In the genomic region with DNA sequence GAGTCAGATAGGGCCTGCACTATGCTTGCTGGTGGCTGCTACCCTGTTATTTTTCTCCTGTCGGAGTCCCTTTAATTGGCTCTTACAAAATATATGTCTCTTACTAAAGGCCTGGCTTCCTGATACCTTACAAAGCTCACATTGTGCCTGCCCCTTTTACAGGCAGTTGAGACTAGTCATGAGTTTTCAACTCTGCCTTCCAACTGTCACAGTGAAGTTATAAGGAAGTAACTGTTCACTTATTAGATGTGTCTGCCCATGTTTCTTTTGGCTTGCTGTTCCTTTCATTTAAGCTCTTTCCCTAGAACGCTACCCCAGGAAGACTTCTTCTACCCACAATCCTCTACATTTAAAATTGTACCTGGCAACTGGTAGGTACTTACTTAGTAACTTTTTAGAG, we compare ENCODE assay signal across 24 mouse cellular contexts. TPM values are rescaled to one million over a fixed set of nuclear protein-coding genes. Genes with fewer than 3 reads are reported as not detected.
"Had no signal": no experiment of that assay in that cellular context is flagged by ENCODE, and none has a peak within 500 bp of the region (broad histone marks: within the 10 kb centered on the region; RNA-seq: fewer than 3 reads in every experiment).

No protein-coding gene starts in this region.

- H3K9ac ChIP-seq: intestine, embryonic 15.5 days; limb, embryonic 12.5 days; limb, embryonic 15.5 days; liver, embryonic 14.5 days; liver, postnatal 0 days; lung, embryonic 15.5 days; midbrain, embryonic 12.5 days; neural tube, embryonic 13.5 days had no signal

- H3K9me3 ChIP-seq: intestine, embryonic 15.5 days; limb, embryonic 12.5 days; limb, embryonic 15.5 days; lung, embryonic 15.5 days; midbrain, embryonic 12.5 days; neural tube, embryonic 13.5 days had no signal

- H3K4me3 ChIP-seq: intestine, embryonic 15.5 days; limb, embryonic 12.5 days; limb, embryonic 15.5 days; lung, embryonic 15.5 days; midbrain, embryonic 12.5 days; myocyte; neural tube, embryonic 13.5 days had no signal

- ATAC-seq: intestine, embryonic 15.5 days; liver, postnatal 0 days; midbrain, embryonic 16.5 days had no signal

- H3K27me3 ChIP-seq: intestine, embryonic 15.5 days; limb, embryonic 12.5 days; limb, embryonic 15.5 days; lung, embryonic 15.5 days; midbrain, embryonic 12.5 days; neural tube, embryonic 13.5 days had no signal

- DNase-seq: kidney, adult 11 months; kidney, adult 9 months; kidney, postnatal 25 days; left cerebral cortex, postnatal 4 days; liver, postnatal 0 days; lung, postnatal 10 days; lung, postnatal 36 days; retina, postnatal 1 day; thymus, adult 18-20 months; thymus, postnatal 14 days; thymus, postnatal 4 days had no signal

- H3K4me2 ChIP-seq: intestine, embryonic 15.5 days; limb, embryonic 12.5 days; limb, embryonic 15.5 days; liver, embryonic 11.5 days; lung, embryonic 15.5 days; midbrain, embryonic 12.5 days; neural tube, embryonic 13.5 days had no signal

- H3K27ac ChIP-seq: intestine, embryonic 15.5 days; kidney, postnatal 0 days; limb, embryonic 12.5 days; limb, embryonic 15.5 days; liver, embryonic 14.5 days; lung, embryonic 15.5 days; midbrain, embryonic 12.5 days; neural tube, embryonic 13.5 days had no signal

RNA-seq across cellular contexts. Expression of a gene that starts 38.0 kb away (rescaled TPM):
- total RNA-seq: monocyte, adult 5-6 weeks had no signal
- polyA plus RNA-seq: small intestine, adult 2 months had no signal
